Mouse (Mus musculus) liver, postnatal 0 days (tissue): Measurements from ENCODE around the gene Smco4. TPM values are rescaled to one million over a fixed set of nuclear protein-coding genes. Genes with fewer than 3 reads are reported as not detected.

Source experiments
- ATAC-seq: fragments of 200-750 bp; cut with Nextera tagmentation; 2 replicates; pipeline ENCODE4 v1.8.0; 2017; ENCODE audit warnings: mild to moderate bottlenecking, moderate library complexity
- DNase-seq: peaks from one replicate; pipeline ENCODE4 v3.0.0-alpha.2; 2016
- H3K27ac ChIP-seq: fragments of 300-500 bp; sonication (generic); 2 replicates; pipeline ENCODE4 v1.5.1; 2014; ENCODE audit warnings: antibody characterized with exemption, moderate library complexity, mild to moderate bottlenecking, low read depth
- H3K27me3 ChIP-seq: fragments of 300-500 bp; sonication (generic); 2 replicates; pipeline ENCODE4 v1.6.1; 2014; ENCODE audit warnings: low read length, control low read depth, mixed read lengths; ENCODE audit not compliant: insufficient read depth
- H3K36me3 ChIP-seq: fragments of 300-500 bp; sonication (generic); replicated peaks from 2 replicates; pipeline ENCODE4 v1.6.1; 2014; ENCODE audit warnings: mild to moderate bottlenecking, control low read depth, low read length, moderate library complexity, mixed read lengths; ENCODE audit not compliant: insufficient read depth
- H3K4me1 ChIP-seq: fragments of 300-500 bp; sonication (generic); 2 replicates; pipeline ENCODE4 v1.6.1; 2014; ENCODE audit warnings: antibody characterized with exemption, mild to moderate bottlenecking, control low read depth; ENCODE audit not compliant: insufficient read depth
- H3K4me2 ChIP-seq: fragments of 300-500 bp; sonication (generic); 2 replicates; pipeline ENCODE4 v1.6.1; 2014; ENCODE audit warnings: low read depth, mild to moderate bottlenecking, low read length, moderate library complexity, mixed read lengths
- H3K4me3 ChIP-seq: fragments of 300-500 bp; sonication (generic); 2 replicates; pipeline ENCODE4 v1.5.1; 2014; ENCODE audit warnings: low read depth, low read length
- H3K9ac ChIP-seq: fragments of 300-500 bp; sonication (generic); replicated peaks from 2 replicates; pipeline ENCODE4 v1.6.1; 2014; ENCODE audit warnings: mild to moderate bottlenecking, moderate library complexity
- H3K9me3 ChIP-seq: fragments of 300-500 bp; sonication (generic); 2 replicates; pipeline ENCODE4 v1.6.1; 2016; ENCODE audit warnings: mild to moderate bottlenecking, control low read depth, low read length, mixed read lengths
- CTCF ChIP-seq: sonication (generic); IDR thresholded peaks from 2 replicates; pipeline ENCODE4 v1.5.1; 2016; ENCODE audit warnings: antibody characterized with exemption, low read depth
- EP300 ChIP-seq: IDR thresholded peaks from 2 replicates; pipeline ENCODE4 v1.6.1; 2016; ENCODE audit warnings: antibody characterized with exemption, low read depth, mild to moderate bottlenecking
- WGBS: fragments of 180-500 bp; shearing (Covaris S2); extraction: QIAGEN DNeasy Blood & Tissue Kit; methylation state at CpG from one replicate; pipeline ENCODE4 v1.1.7; 2014; ENCODE audit not compliant: insufficient replicate concordance; 5-methylcytosine and 5-hydroxymethylcytosine counted together
- polyA plus RNA-seq: library from polyadenylated mRNA; unstranded; fragments of >200 nt; fragmentation: Nextera tagmentation; extraction: Ambion mirVana; gene quantifications from 2 replicates; pipeline ENCODE4 v1.2.1, GENCODE M21; 2015

Gene Smco4
- polyA plus RNA-seq, 1 experiment from 2014 or later, result 1.3 TPM

DNA sequence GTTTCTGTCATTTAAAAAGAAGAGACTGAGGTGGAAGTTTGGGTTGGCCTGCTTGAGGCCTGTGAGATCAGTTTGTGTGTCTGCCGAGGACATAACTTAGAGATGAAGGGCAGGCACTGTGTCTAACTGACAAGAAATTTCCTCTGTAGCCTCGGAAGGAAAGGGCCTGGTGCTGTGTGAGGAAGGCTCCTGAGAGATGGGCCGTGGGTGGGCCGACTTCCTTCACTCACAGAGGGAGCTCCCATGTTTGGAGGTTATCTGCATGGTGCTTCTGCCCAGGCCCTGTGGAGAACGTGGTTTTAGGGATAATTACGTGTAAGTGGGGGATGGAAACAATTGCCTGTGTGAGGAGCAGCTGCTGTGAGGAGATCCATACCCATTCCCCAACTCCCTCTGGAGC lies 10.6 kb downstream of the Smco4 start:
- no peak overlapping the region for H3K4me3 ChIP-seq

DNA sequence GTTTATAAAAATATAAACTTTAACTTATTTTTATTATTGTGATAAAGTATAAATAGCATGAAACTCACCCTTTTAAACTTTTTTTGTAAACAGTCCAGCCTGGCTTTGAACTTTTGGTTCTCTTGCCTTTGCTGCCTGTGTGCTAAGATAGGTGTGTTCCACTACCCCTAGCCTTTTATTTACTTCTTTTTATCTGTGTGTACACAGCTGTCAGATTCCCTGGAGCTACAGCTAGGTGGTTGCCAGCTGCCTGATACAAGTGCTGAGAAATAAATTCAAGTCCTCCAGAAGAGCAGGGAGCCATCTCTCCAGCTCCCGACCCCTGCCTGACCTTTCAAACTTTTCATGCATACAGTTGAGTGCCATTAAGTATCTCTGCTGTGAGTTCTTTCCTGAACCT lies 12.1 kb downstream of the Smco4 start:
- no peaks in the 10 kb centered on the region for H3K9me3 ChIP-seq
- no peaks in the 10 kb centered on the region for H3K36me3 ChIP-seq
- H3K4me1 ChIP-seq, result peaks cover 15% of the 10 kb centered on the region
- no peaks in the 10 kb centered on the region for H3K27me3 ChIP-seq
- no peak overlapping the region for H3K4me3 ChIP-seq
- no peak overlapping the region for H3K27ac ChIP-seq
- DNase-seq (no peak), ATAC-seq (no peak)
- H3K4me2 ChIP-seq, result no peak overlapping the region
- WGBS, result 33% methylated on average over 1 of the region's 1 CpGs
- no peak overlapping the region for H3K9ac ChIP-seq
- TF ChIP-seq CTCF (no peak), EP300 (no peak)

More for the DNA sequence above, 10.6 kb downstream of the Smco4 start:
- Histone ChIP-seq H3K9ac (no peak overlapping the region), H3K36me3 (no peaks in the 10 kb centered on the region), H3K4me1 (peaks cover 15% of the 10 kb centered on the region), H3K4me2 (no peak overlapping the region), H3K27ac (no peak overlapping the region), H3K27me3 (no peaks in the 10 kb centered on the region), H3K9me3 (no peaks in the 10 kb centered on the region)
- ATAC-seq (no peak), DNase-seq (no peak)
- TF ChIP-seq CTCF (no peak), EP300 (no peak)
- 50% methylated on average over 6 of the region's 6 CpGs for WGBS

DNA sequence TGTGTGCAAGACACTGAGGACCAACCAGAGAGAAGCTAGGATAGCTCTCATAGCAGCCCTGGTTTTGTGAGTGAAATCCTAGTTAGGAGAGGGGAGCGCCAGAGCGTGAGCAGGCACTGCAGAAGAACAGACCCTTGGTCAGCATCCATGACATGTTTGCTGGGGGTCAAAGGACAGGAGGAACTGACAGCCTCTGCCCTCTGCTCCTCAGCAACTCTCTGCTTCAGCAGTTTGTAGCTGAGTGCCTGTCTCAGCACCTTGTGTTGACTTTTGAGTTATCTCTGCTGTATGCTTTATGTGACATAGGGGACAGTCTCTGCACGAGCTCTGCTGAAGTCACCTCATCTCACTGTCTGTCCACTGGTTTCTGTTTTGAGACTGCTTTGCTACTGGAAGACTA lies 13.6 kb downstream of the Smco4 start:
- DNase-seq, result no peak
- Histone ChIP-seq H3K27me3 (no peaks in the 10 kb centered on the region), H3K9me3 (no peaks in the 10 kb centered on the region), H3K27ac (no peak overlapping the region), H3K4me1 (peaks cover 15% of the 10 kb centered on the region), H3K36me3 (no peaks in the 10 kb centered on the region), H3K9ac (no peak overlapping the region), H3K4me2 (no peak overlapping the region), H3K4me3 (no peak overlapping the region)
- no peak for TF ChIP-seq CTCF
- TF ChIP-seq EP300, result no peak
- 61% methylated on average over 3 of the region's 3 CpGs for WGBS
- no peak for ATAC-seq

DNA sequence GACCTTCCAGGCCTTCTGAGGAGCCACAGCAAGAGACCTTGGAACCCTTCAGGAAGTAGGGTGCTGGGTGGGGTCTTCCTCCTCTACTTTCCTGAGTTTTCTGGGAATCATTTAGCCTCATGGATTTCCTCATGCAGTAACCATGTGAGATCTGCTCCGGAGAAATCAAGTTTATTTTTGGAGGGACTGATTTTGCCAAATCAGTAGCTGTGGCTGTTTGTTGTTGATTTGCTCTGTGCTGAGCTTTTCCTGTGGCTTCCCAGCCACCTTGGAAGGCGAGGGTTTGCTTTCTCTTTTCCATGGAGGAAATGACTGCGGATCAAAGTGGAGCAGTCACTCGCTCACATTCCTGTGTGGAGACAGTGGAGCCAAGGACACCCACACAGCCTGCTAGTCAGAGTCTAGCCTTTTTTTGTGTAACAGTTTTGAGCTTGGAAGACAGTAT lies 14.2 kb downstream of the Smco4 start:
- no peak; the same call in 1 of the 2 replicates for ATAC-seq

DNA sequence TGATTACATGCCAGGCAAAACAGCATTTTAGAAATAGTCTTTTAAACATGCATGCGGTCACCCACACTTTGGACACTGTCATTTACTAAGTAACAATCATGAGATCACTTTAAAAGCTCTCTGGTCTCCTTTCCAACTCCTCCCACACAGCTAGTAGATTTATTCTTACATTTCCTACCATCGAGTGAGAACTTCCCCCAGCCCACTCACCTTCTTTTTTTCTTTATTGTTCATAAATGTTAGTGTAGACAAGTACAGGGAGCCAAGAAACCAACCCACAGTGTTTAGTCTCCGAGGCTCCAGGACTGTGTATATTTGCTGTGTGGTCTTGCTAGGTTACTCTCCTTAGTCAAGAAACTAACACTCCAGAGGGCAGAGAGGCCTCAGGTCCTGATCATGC lies 16.1 kb downstream of the Smco4 start:
- no peak overlapping the region for H3K4me2 ChIP-seq
- TF ChIP-seq CTCF, result no peak
- no peak for TF ChIP-seq EP300
- H3K4me1 ChIP-seq, result peaks cover 20% of the 10 kb centered on the region
- no peaks in the 10 kb centered on the region for H3K36me3 ChIP-seq
- ATAC-seq, result no peak
- no peaks in the 10 kb centered on the region for H3K27me3 ChIP-seq
- no peak overlapping the region for H3K4me3 ChIP-seq
- H3K27ac ChIP-seq, result no peak overlapping the region
- no peak for DNase-seq
- 67% methylated on average over 3 of the region's 3 CpGs for WGBS
- H3K9ac ChIP-seq, result no peak overlapping the region
- no peaks in the 10 kb centered on the region for H3K9me3 ChIP-seq

More for the DNA sequence above, 14.2 kb downstream of the Smco4 start:
- DNase-seq, result no peak
- no peak overlapping the region for H3K4me3 ChIP-seq
- peaks cover 17% of the 10 kb centered on the region for H3K4me1 ChIP-seq
- no peaks in the 10 kb centered on the region for H3K36me3 ChIP-seq
- WGBS, result 60% methylated on average over 4 of the region's 4 CpGs
- no peaks in the 10 kb centered on the region for H3K9me3 ChIP-seq
- no peak overlapping the region for H3K4me2 ChIP-seq
- no peak for TF ChIP-seq EP300
- no peak for TF ChIP-seq CTCF
- no peaks in the 10 kb centered on the region for H3K27me3 ChIP-seq
- H3K27ac ChIP-seq, result 0 out of 2 replicates have a peak overlapping the region, but pooled peaks have one; percentile 16
- no peak overlapping the region for H3K9ac ChIP-seq

DNA sequence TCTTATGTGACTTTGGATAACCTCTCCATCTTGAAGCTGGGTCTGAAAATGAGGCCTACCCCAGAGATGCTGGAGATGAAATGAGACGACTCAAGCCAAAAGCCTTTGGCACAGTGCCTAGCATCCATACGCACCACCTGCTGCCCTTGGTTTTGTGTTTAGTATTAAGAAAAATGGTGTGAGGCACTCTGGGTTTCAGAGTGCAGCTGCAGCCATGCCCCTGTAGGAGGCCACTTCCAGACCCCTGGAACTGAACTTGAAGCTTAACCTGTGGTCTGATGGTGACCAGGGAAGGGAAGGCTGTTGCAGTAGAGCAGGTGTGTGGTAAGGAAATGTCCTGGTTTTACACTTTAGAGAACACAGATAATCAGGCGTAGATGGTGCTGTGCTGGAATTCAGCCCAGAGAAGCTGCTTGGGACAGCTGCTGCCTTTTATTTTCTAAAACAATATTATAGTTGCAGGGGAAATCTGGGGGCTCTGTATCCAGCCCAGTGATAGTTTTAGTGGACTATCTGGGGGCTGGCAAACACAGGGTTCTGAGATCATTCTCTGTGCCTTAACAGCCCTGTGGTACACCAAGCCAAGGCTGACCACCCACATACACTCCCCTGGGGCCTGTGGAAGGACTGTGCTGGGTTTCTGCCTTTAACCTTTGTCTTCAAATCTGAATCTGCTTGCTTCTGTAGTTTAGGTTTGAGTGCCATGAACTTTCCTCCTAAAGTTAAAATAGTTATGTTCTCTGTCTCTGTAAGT lies 17.5 kb downstream of the Smco4 start:
- Histone ChIP-seq H3K4me1 (peaks cover 18% of the 10 kb centered on the region), H3K9ac (no peak overlapping the region), H3K4me2 (no peak overlapping the region), H3K9me3 (no peaks in the 10 kb centered on the region), H3K27me3 (no peaks in the 10 kb centered on the region), H3K4me3 (no peak overlapping the region), H3K27ac (no peak overlapping the region), H3K36me3 (no peaks in the 10 kb centered on the region)
- WGBS, result 63% methylated on average over 3 of the region's 3 CpGs
- ATAC-seq (no peak), DNase-seq (no peak)
- TF ChIP-seq CTCF (0 out of 2 replicates have a peak, but pooled peaks have one; percentile 1), EP300 (no peak)
